Mouse (Mus musculus): Measurements from ENCODE around the gene Mettl26. TPM values are rescaled to one million over a fixed set of nuclear protein-coding genes. Genes with fewer than 3 reads are reported as not detected.

Gene Mettl26
- polyA plus RNA-seq, 1 experiment from 2014 or later = 74.5 TPM

DNA sequence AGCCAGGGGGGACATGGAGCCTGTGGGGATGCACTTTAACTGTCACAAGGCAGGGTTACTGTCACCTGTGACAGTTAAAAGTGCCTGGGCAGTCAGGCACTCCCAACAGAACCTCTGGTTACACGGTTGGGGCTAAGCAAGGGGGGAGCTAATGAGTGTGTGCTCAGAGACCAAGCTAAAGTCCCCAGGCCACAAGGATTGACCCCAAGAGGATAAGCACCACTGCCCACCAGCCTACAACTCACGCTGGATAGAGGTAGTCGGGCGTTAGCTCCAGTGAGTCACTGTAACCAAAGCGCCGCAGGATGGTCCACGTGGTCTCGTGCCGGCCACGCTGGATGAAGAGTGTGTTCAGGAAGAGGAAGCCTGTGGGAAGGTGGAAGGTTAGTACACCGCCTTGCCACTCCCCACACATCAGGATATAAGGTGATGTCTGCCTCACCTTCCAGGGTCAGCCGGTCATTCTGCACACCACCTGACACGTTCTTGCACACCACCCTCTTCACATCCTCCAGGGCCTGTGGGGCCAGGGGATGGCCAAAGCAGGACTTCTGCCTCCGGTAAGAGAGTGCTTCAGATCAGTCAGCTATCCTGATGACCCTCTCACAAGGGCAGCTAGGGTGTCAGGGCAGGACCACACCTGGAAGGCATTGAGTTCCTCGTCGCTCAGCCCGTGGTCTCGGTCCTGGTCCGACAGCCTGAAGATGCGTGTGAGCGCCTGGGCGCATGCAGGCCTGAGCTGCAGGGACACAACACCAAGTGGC lies 33.6 kb upstream of the Mettl26 start, which contains the start of gene Gm20683:
Gm20683 (minus strand) TSS at position 647 of the 764 bp plus-strand sequence.
- Histone ChIP-seq H3K27ac (ENCODE audit: low read depth, low read length) (no peak within 1 kb of the TSS), H3K4me1 (replicated peaks; ENCODE audit: control insufficient read depth, insufficient read depth, low read length) (peaks cover 33% of the 10 kb centered on the region), H3K9ac (ENCODE audit: low read depth, low read length) (no peak within 1 kb of the TSS), H3K27me3 (replicated peaks; ENCODE audit: control insufficient read depth, insufficient read depth, low read length) (no peaks in the 10 kb centered on the region), H3K4me2 (no peak within 1 kb of the TSS), H3K9me3 (ENCODE audit: control insufficient read depth, low read length) (no peaks in the 10 kb centered on the region), H3K4me3 (ENCODE audit: low read depth, low read length) (no peak within 1 kb of the TSS), H3K36me3 (ENCODE audit: control insufficient read depth, insufficient read depth, low read length) (peaks cover 36% of the 10 kb centered on the region)
- DNase-seq (ENCODE audit: low spot score) (no peak), ATAC-seq (replicated peaks; ENCODE audit: low FRiP score) (no peak)
- WGBS = 93% methylated on average over 22 of the region's 22 CpGs

GRCm38 (mm10) chr17:25842509-25842908 lies 32.4 kb upstream of the Mettl26 start:
- ATAC-seq (replicated peaks; ENCODE audit: low FRiP score) (no peak), DNase-seq (ENCODE audit: low spot score) (no peak)
- Histone ChIP-seq H3K9me3 (ENCODE audit: control insufficient read depth, low read length) (no peaks in the 10 kb centered on the region), H3K27me3 (replicated peaks; ENCODE audit: control insufficient read depth, insufficient read depth, low read length) (no peaks in the 10 kb centered on the region), H3K36me3 (ENCODE audit: control insufficient read depth, insufficient read depth, low read length) (peaks cover 36% of the 10 kb centered on the region), H3K4me1 (replicated peaks; ENCODE audit: control insufficient read depth, insufficient read depth, low read length) (peaks cover 22% of the 10 kb centered on the region), H3K4me3 (ENCODE audit: low read depth, low read length) (no peak overlapping the region), H3K9ac (ENCODE audit: low read depth, low read length) (no peak overlapping the region), H3K4me2 (no peak overlapping the region), H3K27ac (ENCODE audit: low read depth, low read length) (no peak overlapping the region)
- 86% methylated on average over 3 of the region's 3 CpGs for WGBS

DNA sequence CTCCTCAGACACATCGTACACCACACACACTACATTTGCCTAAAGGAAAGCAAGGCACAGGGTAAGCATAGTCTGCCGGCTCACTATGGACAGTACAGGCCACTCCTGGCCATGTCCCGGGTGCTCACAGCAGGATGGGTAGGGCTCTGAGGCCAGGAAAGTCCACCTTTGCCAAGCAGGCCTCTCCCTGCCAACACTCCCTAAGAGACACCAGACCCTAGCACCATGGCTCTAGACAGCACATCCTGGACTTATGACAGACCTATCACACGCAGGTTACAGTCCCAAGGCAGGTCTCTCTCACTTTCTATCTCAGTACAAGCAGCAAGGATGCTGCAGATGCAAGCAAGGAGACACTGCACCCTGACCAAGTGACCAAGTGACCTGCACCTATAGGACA lies 31.8 kb upstream of the Mettl26 start:
- H3K4me3 ChIP-seq (ENCODE audit: low read depth, low read length) = peak overlapping the region; percentile 85
- WGBS = 89% methylated on average over 4 of the region's 4 CpGs
- H3K27me3 ChIP-seq (replicated peaks; ENCODE audit: control insufficient read depth, insufficient read depth, low read length) = no peaks in the 10 kb centered on the region
- H3K9ac ChIP-seq (ENCODE audit: low read depth, low read length) = peak overlapping the region; percentile 93
- no peaks in the 10 kb centered on the region for H3K9me3 ChIP-seq (ENCODE audit: control insufficient read depth, low read length)
- DNase-seq (ENCODE audit: low spot score) (no peak), ATAC-seq (replicated peaks; ENCODE audit: low FRiP score) (no peak)
- H3K27ac ChIP-seq (ENCODE audit: low read depth, low read length) = no peak overlapping the region; the same call in none of the 2 replicates
- H3K4me2 ChIP-seq = peak overlapping the region; percentile 93
- peaks cover 32% of the 10 kb centered on the region for H3K36me3 ChIP-seq (ENCODE audit: control insufficient read depth, insufficient read depth, low read length)
- peaks cover 16% of the 10 kb centered on the region for H3K4me1 ChIP-seq (replicated peaks; ENCODE audit: control insufficient read depth, insufficient read depth, low read length)

GRCm38 (mm10) chr17:25843636-25844395 lies 31.1 kb upstream of the Mettl26 start:
- Histone ChIP-seq H3K9ac (ENCODE audit: low read depth, low read length) (peak overlapping the region; percentile 93), H3K4me1 (replicated peaks; ENCODE audit: control insufficient read depth, insufficient read depth, low read length) (peaks cover 16% of the 10 kb centered on the region), H3K27ac (ENCODE audit: low read depth, low read length) (peak overlapping the region; percentile 84), H3K4me3 (ENCODE audit: low read depth, low read length) (peak overlapping the region; percentile 85), H3K36me3 (ENCODE audit: control insufficient read depth, insufficient read depth, low read length) (peaks cover 32% of the 10 kb centered on the region), H3K4me2 (peak overlapping the region; percentile 93), H3K27me3 (replicated peaks; ENCODE audit: control insufficient read depth, insufficient read depth, low read length) (no peaks in the 10 kb centered on the region), H3K9me3 (ENCODE audit: control insufficient read depth, low read length) (no peaks in the 10 kb centered on the region)
- ATAC-seq (replicated peaks; ENCODE audit: low FRiP score) = peak; percentile 63
- WGBS = 2% methylated on average over 38 of the region's 38 CpGs
- no peak for DNase-seq (ENCODE audit: low spot score)

GRCm38 (mm10) chr17:25844396-25844901 lies 30.4 kb upstream of the Mettl26 start, which contains the start of gene Rhot2:
TSS of gene Rhot2 (minus strand) at chr17:25844851.
- peak within 1 kb of the TSS; percentile 85 for H3K4me3 ChIP-seq (ENCODE audit: low read depth, low read length)
- H3K9ac ChIP-seq (ENCODE audit: low read depth, low read length) = peak within 1 kb of the TSS; percentile 93
- H3K9me3 ChIP-seq (ENCODE audit: control insufficient read depth, low read length) = no peaks in the 10 kb centered on the region
- under 1% methylated on average over 21 of the region's 21 CpGs for WGBS
- ATAC-seq (replicated peaks; ENCODE audit: low FRiP score) (peak; percentile 95), DNase-seq (ENCODE audit: low spot score) (peak; percentile 93)
- peaks cover 28% of the 10 kb centered on the region for H3K36me3 ChIP-seq (ENCODE audit: control insufficient read depth, insufficient read depth, low read length)
- H3K4me1 ChIP-seq (replicated peaks; ENCODE audit: control insufficient read depth, insufficient read depth, low read length) = peaks cover 16% of the 10 kb centered on the region
- H3K27me3 ChIP-seq (replicated peaks; ENCODE audit: control insufficient read depth, insufficient read depth, low read length) = no peaks in the 10 kb centered on the region
- H3K27ac ChIP-seq (ENCODE audit: low read depth, low read length) = peak within 1 kb of the TSS; percentile 84
- peak within 1 kb of the TSS; percentile 93 for H3K4me2 ChIP-seq

GRCm38 (mm10) chr17:25860229-25860628 lies 14.6 kb upstream of the Mettl26 start:
- WGBS = 90% methylated on average over 6 of the region's 6 CpGs
- Histone ChIP-seq H3K4me2 (peak overlapping the region; percentile 91), H3K27me3 (replicated peaks; ENCODE audit: control insufficient read depth, insufficient read depth, low read length) (no peaks in the 10 kb centered on the region), H3K27ac (ENCODE audit: low read depth, low read length) (no peak overlapping the region), H3K9ac (ENCODE audit: low read depth, low read length) (peak overlapping the region; percentile 83; the same call in 1 of the 2 replicates), H3K4me1 (replicated peaks; ENCODE audit: control insufficient read depth, insufficient read depth, low read length) (peaks cover 19% of the 10 kb centered on the region), H3K4me3 (ENCODE audit: low read depth, low read length) (peak overlapping the region; percentile 65), H3K9me3 (ENCODE audit: control insufficient read depth, low read length) (no peaks in the 10 kb centered on the region), H3K36me3 (ENCODE audit: control insufficient read depth, insufficient read depth, low read length) (peaks cover 5% of the 10 kb centered on the region; the same call in 1 of the 2 replicates)
- ATAC-seq (replicated peaks; ENCODE audit: low FRiP score) (no peak), DNase-seq (ENCODE audit: low spot score) (no peak)

DNA sequence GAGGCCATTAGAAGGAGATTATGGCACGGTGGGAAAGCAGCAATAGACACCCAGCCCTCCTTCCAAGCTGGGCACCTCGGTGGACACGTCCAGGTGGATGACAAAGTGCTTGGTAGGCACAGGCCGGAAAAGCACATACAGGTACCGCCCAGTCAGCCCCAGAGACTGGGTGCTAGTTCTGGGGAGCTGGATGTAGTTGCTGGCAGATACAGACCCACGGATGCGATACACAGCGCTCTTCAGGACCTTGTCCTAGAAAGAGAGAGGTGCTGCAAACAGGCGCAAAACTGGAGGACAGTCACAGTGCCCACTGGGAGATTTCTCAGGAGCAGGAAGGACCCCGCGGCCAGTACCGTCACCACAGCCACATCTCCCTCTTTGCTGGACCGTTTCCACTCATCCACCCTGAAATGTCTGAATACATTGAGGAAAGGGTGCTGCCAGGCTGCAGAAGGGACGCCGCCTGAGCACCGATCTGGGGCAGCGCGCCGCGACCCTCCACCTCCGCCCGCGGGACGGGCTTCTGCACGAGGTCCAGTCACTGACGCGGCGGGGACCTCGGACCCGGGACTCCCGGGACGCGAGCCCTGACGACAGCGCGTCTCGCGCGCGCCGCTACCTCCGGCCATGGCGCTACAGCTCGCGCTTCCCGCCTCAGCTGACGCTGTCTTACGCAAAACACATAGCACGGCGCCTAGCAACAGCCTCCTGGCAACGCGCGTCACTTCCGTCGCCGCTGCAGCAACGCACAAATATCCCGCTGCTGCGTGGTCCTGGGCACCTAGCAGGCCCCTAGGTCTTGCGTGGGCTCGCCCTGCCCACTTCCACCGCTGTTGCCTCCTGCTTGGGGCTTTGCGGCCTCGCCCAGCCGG lies 13.8 kb upstream of the Mettl26 start, which contains the start of gene Wdr90:
Wdr90 (minus strand) TSS at position 670 of the 872 bp plus-strand sequence.
- H3K9me3 ChIP-seq (ENCODE audit: control insufficient read depth, low read length) = no peaks in the 10 kb centered on the region
- peak within 1 kb of the TSS; percentile 91 for H3K4me2 ChIP-seq
- H3K9ac ChIP-seq (ENCODE audit: low read depth, low read length) = peak within 1 kb of the TSS; percentile 83
- H3K27me3 ChIP-seq (replicated peaks; ENCODE audit: control insufficient read depth, insufficient read depth, low read length) = no peaks in the 10 kb centered on the region
- DNase-seq (ENCODE audit: low spot score) = peak; percentile 86
- 5% methylated on average over 65 of the region's 65 CpGs for WGBS
- peak within 1 kb of the TSS; percentile 65 for H3K4me3 ChIP-seq (ENCODE audit: low read depth, low read length)
- peaks cover 9% of the 10 kb centered on the region; the same call in 1 of the 2 replicates for H3K36me3 ChIP-seq (ENCODE audit: control insufficient read depth, insufficient read depth, low read length)
- H3K27ac ChIP-seq (ENCODE audit: low read depth, low read length) = peak within 1 kb of the TSS; percentile 80
- peak; percentile 92 for ATAC-seq (replicated peaks; ENCODE audit: low FRiP score)
- H3K4me1 ChIP-seq (replicated peaks; ENCODE audit: control insufficient read depth, insufficient read depth, low read length) = peaks cover 19% of the 10 kb centered on the region

Data from liver, embryonic 11.5 days (tissue).